Comparison of ENCODE assay signal across 14 mouse cellular contexts in genomic region chr11:20007701-20008100, GRCm38 (mm10).
"Had no signal": no experiment of that assay in that cellular context is flagged by ENCODE, and none has a peak within 500 bp of the region (broad histone marks: within the 10 kb centered on the region; RNA-seq: fewer than 3 reads in every experiment).

No protein-coding gene starts in this region.

- H3K4me1 ChIP-seq: midbrain, embryonic 10.5 days; midbrain, embryonic 15.5 days had no signal

- H3K27me3 ChIP-seq: limb, embryonic 13.5 days; midbrain, embryonic 15.5 days; neural tube, embryonic 13.5 days had no signal

- ATAC-seq: midbrain, embryonic 15.5 days had no signal

- H3K4me3 ChIP-seq: layer of hippocampus, adult 2 months; limb, embryonic 13.5 days; midbrain, embryonic 10.5 days; midbrain, embryonic 15.5 days; neural tube, embryonic 13.5 days had no signal

- H3K36me3 ChIP-seq: midbrain, embryonic 15.5 days had no signal

- DNase-seq: kidney, postnatal 10 days; kidney, postnatal 4 days; lung, embryonic 14.5 days; lung, postnatal 10 days; retina, postnatal 1 day; right cerebral cortex, postnatal 14 days; thymus, adult 18-20 months; thymus, postnatal 25 days had no signal

- H3K9ac ChIP-seq: limb, embryonic 13.5 days; lung, embryonic 14.5 days; midbrain, embryonic 15.5 days; neural tube, embryonic 13.5 days had no signal

- H3K27ac ChIP-seq: layer of hippocampus, adult 2 months; limb, embryonic 13.5 days; midbrain, embryonic 10.5 days; midbrain, embryonic 15.5 days; neural tube, embryonic 13.5 days had no signal

- H3K9me3 ChIP-seq: midbrain, embryonic 10.5 days; midbrain, embryonic 15.5 days; neural tube, embryonic 13.5 days had no signal

- H3K4me2 ChIP-seq: limb, embryonic 13.5 days; liver, embryonic 11.5 days; lung, embryonic 14.5 days; midbrain, embryonic 15.5 days; neural tube, embryonic 13.5 days had no signal
